Mouse (Mus musculus) CH12.LX (cell line): Measurements from ENCODE around the gene Matn4. TPM values are rescaled to one million over a fixed set of nuclear protein-coding genes. Genes with fewer than 3 reads are reported as not detected.
A peak's percentile ranks its signal among the peaks of the same experiment; 100 is the strongest.

Source experiments
- DNase-seq: peaks from one replicate; pipeline ENCODE4 v3.0.0-alpha.2; 2013; ENCODE audit errors: extremely low read depth
- H3K27ac ChIP-seq: 2 replicates; pipeline ENCODE4 v1.5.1; 2012; ENCODE audit warnings: low read depth, mild to moderate bottlenecking, control low read depth, moderate library complexity; ENCODE audit not compliant: insufficient read depth
- H3K27me3 ChIP-seq: replicated peaks from 2 replicates; pipeline ENCODE3; 2012; ENCODE audit warnings: inconsistent platforms
- H3K36me3 ChIP-seq, 2 experiments: replicated peaks in 1 of 2; 2 replicates each; pipeline versions ENCODE3 to v1.6.1; 2012; ENCODE audit warnings: inconsistent platforms in 1 of 2, low read length in 1 of 2, mild to moderate bottlenecking in 1 of 2, mixed read lengths in 1 of 2, moderate library complexity in 1 of 2; ENCODE audit not compliant: control insufficient read depth in 1 of 2, insufficient read depth in 1 of 2
- H3K4me1 ChIP-seq, 2 experiments: 2 replicates each; pipeline ENCODE4 v1.6.1; 2012; ENCODE audit warnings: inconsistent platforms in 1 of 2, moderate library complexity in 1 of 2; ENCODE audit not compliant: insufficient read depth in 2 of 2, control insufficient read depth in 1 of 2
- H3K4me2 ChIP-seq: 2 replicates; pipeline ENCODE4 v1.6.1; 2012; ENCODE audit warnings: low read depth, mild to moderate bottlenecking, control low read depth; ENCODE audit not compliant: poor library complexity, insufficient read depth, severe bottlenecking
- H3K4me3 ChIP-seq, 3 experiments: fragments of 150-350 bp in 1 of 3; sonication (generic) in 1 of 3; replicated peaks in 1 of 3; 2 replicates each; pipeline versions ENCODE3 to v1.5.1; 2011 to 2012; ENCODE audit warnings: low read depth in 2 of 3, low read length in 2 of 3, mild to moderate bottlenecking in 2 of 3, moderate library complexity in 2 of 3, control low read depth in 1 of 3, improper control_type of control experiment in 1 of 3, inconsistent platforms in 1 of 3, mixed read lengths in 1 of 3; ENCODE audit not compliant: poor library complexity in 1 of 3
- H3K79me2 ChIP-seq: replicated peaks from 2 replicates; pipeline ENCODE4 v1.6.1; 2012; ENCODE audit warnings: mild to moderate bottlenecking, moderate library complexity; ENCODE audit not compliant: control insufficient read depth, poor library complexity, insufficient read depth, severe bottlenecking; ENCODE audit errors: extremely low read depth
- H3K9ac ChIP-seq: 2 replicates; pipeline ENCODE4 v1.6.1; 2012; ENCODE audit warnings: low read depth, mild to moderate bottlenecking, control low read depth, moderate library complexity; ENCODE audit not compliant: insufficient read depth
- H3K9me3 ChIP-seq: replicated peaks from 2 replicates; pipeline ENCODE3; 2012; ENCODE audit warnings: low read length, inconsistent platforms, mixed read lengths
- CHD1 ChIP-seq: IDR thresholded peaks from 2 replicates; pipeline ENCODE4 v1.6.1; 2012; ENCODE audit warnings: low read depth, low read length, improper control_type of control experiment, inconsistent platforms
- EP300 ChIP-seq: IDR thresholded peaks from 2 replicates; pipeline ENCODE4 v1.6.1; 2011; ENCODE audit warnings: low read length, improper control_type of control experiment
- GABPA ChIP-seq: IDR thresholded peaks from 2 replicates; pipeline ENCODE4 v1.6.1; 2012; ENCODE audit warnings: low read depth, low read length, improper control_type of control experiment, inconsistent platforms; ENCODE audit not compliant: insufficient replicate concordance
- JUND ChIP-seq: conservative IDR thresholded peaks from 2 replicates; pipeline ENCODE4 v1.6.1; 2011; ENCODE audit warnings: low read depth, low read length, improper control_type of control experiment
- KAT2A ChIP-seq: IDR thresholded peaks from 2 replicates; pipeline ENCODE4 v1.6.1; 2012; ENCODE audit warnings: low read length, improper control_type of control experiment, inconsistent platforms; ENCODE audit not compliant: insufficient replicate concordance
- MAZ ChIP-seq: IDR thresholded peaks from 2 replicates; pipeline ENCODE4 v1.6.1; 2012; ENCODE audit warnings: low read depth, mild to moderate bottlenecking, inconsistent platforms, low read length, improper control_type of control experiment, moderate library complexity
- MEF2A ChIP-seq: IDR thresholded peaks from 2 replicates; pipeline ENCODE4 v1.6.1; 2014; ENCODE audit warnings: low read depth, mild to moderate bottlenecking, inconsistent platforms, low read length, improper control_type of control experiment, borderline replicate concordance
- MXI1 ChIP-seq: IDR thresholded peaks from 2 replicates; pipeline ENCODE4 v1.6.1; 2011; ENCODE audit warnings: mild to moderate bottlenecking, low read depth, low read length, improper control_type of control experiment
- MYC ChIP-seq: IDR thresholded peaks from 2 replicates; pipeline ENCODE4 v1.6.1; 2011; ENCODE audit warnings: low read depth, mild to moderate bottlenecking, improper control_type of control experiment, low read length
- POLR2A ChIP-seq: IDR thresholded peaks from 2 replicates; pipeline ENCODE4 v1.6.1; 2011; ENCODE audit warnings: low read depth, mild to moderate bottlenecking, improper control_type of control experiment, low read length
- POLR2AphosphoS2 ChIP-seq: IDR thresholded peaks from 2 replicates; pipeline ENCODE4 v1.6.1; 2011; ENCODE audit warnings: low read depth, low read length, improper control_type of control experiment
- RCOR1 ChIP-seq: conservative IDR thresholded peaks from 2 replicates; pipeline ENCODE4 v1.6.1; 2012; ENCODE audit warnings: low read depth, mild to moderate bottlenecking, inconsistent platforms, low read length, improper control_type of control experiment
- SIN3A ChIP-seq: IDR thresholded peaks from 2 replicates; pipeline ENCODE4 v1.6.1; 2012; ENCODE audit warnings: low read length, improper control_type of control experiment, inconsistent platforms
- SMC3 ChIP-seq: IDR thresholded peaks from 2 replicates; pipeline ENCODE4 v1.6.1; 2011; ENCODE audit warnings: low read depth, low read length, improper control_type of control experiment
- TBP ChIP-seq: conservative IDR thresholded peaks from 2 replicates; pipeline ENCODE4 v1.6.1; 2011; ENCODE audit warnings: low read depth, low read length, improper control_type of control experiment
- UBTF ChIP-seq: IDR thresholded peaks from 2 replicates; pipeline ENCODE4 v1.6.1; 2012; ENCODE audit warnings: low read depth, mild to moderate bottlenecking, inconsistent platforms, low read length, improper control_type of control experiment, moderate library complexity
- USF1 ChIP-seq: IDR thresholded peaks from 2 replicates; pipeline ENCODE4 v1.6.1; 2014; ENCODE audit warnings: low read depth, mild to moderate bottlenecking, inconsistent platforms, low read length, improper control_type of control experiment
- USF2 ChIP-seq: conservative IDR thresholded peaks from 2 replicates; pipeline ENCODE4 v1.6.1; 2011; ENCODE audit warnings: low read depth, low read length, improper control_type of control experiment
- ZC3H11A ChIP-seq: IDR thresholded peaks from 2 replicates; pipeline ENCODE4 v1.6.1; 2012; ENCODE audit warnings: low read depth, mild to moderate bottlenecking, inconsistent platforms, low read length, improper control_type of control experiment
- ZKSCAN1 ChIP-seq: IDR thresholded peaks from 2 replicates; pipeline ENCODE4 v1.6.1; 2012; ENCODE audit warnings: low read depth, inconsistent platforms, low read length, improper control_type of control experiment, borderline replicate concordance
- ZMIZ1 ChIP-seq: IDR thresholded peaks from 2 replicates; pipeline ENCODE4 v1.6.1; 2012; ENCODE audit warnings: low read depth, mild to moderate bottlenecking, inconsistent platforms, low read length, improper control_type of control experiment
- dilution Hi-C: fragments of 300-500 bp; cut with MboI; formaldehyde crosslinking; loops from 2 replicates; pipeline ENCODE4 v1.14.3; 2020; ENCODE audit warnings: low sequenced_read_pairs; ENCODE audit not compliant: extremely low pct_unique_long_range_greater_than_20kb, extremely low pct_ligation_motif_present
- in situ Hi-C: fragments of 300-500 bp; cut with MboI; formaldehyde crosslinking; loops from 3 replicates; pipeline ENCODE4 v1.14.3; 2019; ENCODE audit warnings: low sequenced_read_pairs, low pct_ligation_motif_present, low pct_unique_long_range_greater_than_20kb, mixed read lengths
- polyA plus RNA-seq: library from polyadenylated mRNA; unstranded; fragments of >175 nt; gene quantifications from 2 replicates; pipeline ENCODE4 v1.2.1, GENCODE M21; 2012; ENCODE audit warnings: low read depth; ENCODE audit not compliant: insufficient read length
- total RNA-seq, 2 experiments: library from RNA; depleted of rRNA; stranded (reverse); fragments of 300-350 nt in 1 of 2; fragments of >200 nt in 1 of 2; gene quantifications; 2 replicates each; pipeline ENCODE4 v1.2.3; 2012 to 2014

Matn4 gene
- total and polyA plus RNA-seq, 3 experiments, result not detected

- TF ChIP-seq MEF2A (peak; percentile 86), POLR2AphosphoS2 (no peak), KAT2A (0 out of 2 replicates have a peak, but pooled peaks have one; percentile 12), MXI1 (peak; percentile 62), GABPA (no peak), RCOR1 (peak; percentile 64; the same call in 1 of the 2 replicates), CHD1 (no peak), TBP (no peak; the same call in 1 of the 2 replicates), UBTF (no peak), EP300 (peak; percentile 95), SMC3 (no peak), USF1 (peak; percentile 51), ZC3H11A (no peak), ZKSCAN1 (no peak), MAZ (peak; percentile 81), MYC (peak; percentile 90), ZMIZ1 (no peak), POLR2A (no peak), SIN3A (peak; percentile 90), JUND (0 out of 2 replicates have a peak, but pooled peaks have one; percentile 22)
These were observed 36.2 kb upstream of the Matn4 start (continued) for GRCm38 (mm10) chr2:164441155-164441554.

DNA sequence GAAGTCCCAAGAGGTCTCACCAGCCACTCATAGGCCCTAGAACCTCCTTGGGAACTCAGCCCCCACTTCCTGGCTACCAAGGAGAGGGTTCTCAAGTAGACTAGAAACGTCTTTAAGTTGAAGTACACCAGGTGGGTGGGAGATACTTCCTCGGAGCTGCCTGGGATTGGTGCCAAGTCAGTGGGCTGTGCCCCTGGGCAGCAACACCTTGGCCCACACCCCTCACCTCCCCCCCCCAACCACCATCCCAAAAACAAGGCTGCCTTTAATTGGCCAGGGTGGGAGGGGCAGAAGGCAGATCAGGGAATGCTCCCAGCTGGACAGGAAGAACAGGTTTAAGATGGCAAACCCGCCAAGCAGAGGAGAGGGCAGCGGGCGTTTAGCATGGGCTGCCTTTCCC is 35.4 kb upstream of the Matn4 start:
- TF ChIP-seq MXI1 (no peak), USF2 (no peak)
- no peak overlapping the region for H3K27ac ChIP-seq
- in situ Hi-C loops, result no loop called here
- H3K4me3 ChIP-seq, result peak overlapping the region in 1 of 3 experiments; percentile 58
- peaks cover 0 to 19% of the 10 kb centered on the region in 2 experiments for H3K36me3 ChIP-seq
- H3K79me2 ChIP-seq, result peaks cover 39% of the 10 kb centered on the region
- dilution Hi-C loops, result no loop called here
- peaks cover 35 to 81% of the 10 kb centered on the region in 2 experiments for H3K4me1 ChIP-seq
- H3K27me3 ChIP-seq, result peaks cover 7% of the 10 kb centered on the region
- peak overlapping the region; percentile 77; the same call in 1 of the 2 replicates for H3K4me2 ChIP-seq
- H3K9me3 ChIP-seq, result no peaks in the 10 kb centered on the region
- DNase-seq, result no peak
- H3K9ac ChIP-seq, result no peak overlapping the region; the same call in 1 of the 2 replicates
